Mouse (Mus musculus): ENCODE data around the gene Swsap1.

Swsap1 gene

DNA sequence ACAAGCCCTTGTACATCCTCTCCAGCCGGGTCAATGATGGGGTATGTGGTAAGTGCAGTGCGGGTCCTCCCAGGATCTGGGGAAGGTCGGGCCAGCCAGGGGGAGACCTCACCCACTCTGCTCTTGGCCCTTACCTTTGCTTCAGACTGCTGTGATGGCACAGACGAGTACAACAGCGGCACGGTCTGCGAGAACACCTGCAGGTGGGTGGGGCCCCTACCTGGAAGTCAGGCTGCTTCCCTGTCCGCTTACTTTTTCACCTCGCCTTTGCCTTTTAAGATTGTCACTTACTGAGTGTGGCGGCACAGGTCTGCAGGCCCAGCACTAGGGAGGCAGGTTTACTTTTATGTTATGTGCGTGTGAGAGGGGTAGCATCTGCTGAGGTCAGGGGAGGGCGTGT, 49.0 kb downstream of the Swsap1 start:
- DNase-seq (ENCODE audit: extremely low spot score, low read depth, low spot score), result no peak
